Mouse (Mus musculus) heart, postnatal 0 days (tissue): ENCODE measurements around the gene Dnajc24. TPM values are rescaled to one million over a fixed set of nuclear protein-coding genes. Genes with fewer than 3 reads are reported as not detected.

ENCODE experiments used
- ATAC-seq: fragments of 200-750 bp; cut with Nextera tagmentation; 2 replicates; pipeline ENCODE4 v1.8.0; 2017; ENCODE audit warnings: low read depth, moderate number of reproducible peaks, moderate library complexity; ENCODE audit not compliant: insufficient read depth
- DNase-seq: peaks from one replicate; pipeline ENCODE4 v3.0.0-alpha.2; 2016; ENCODE audit warnings: low spot score
- H3K27ac ChIP-seq: fragments of 300-500 bp; sonication (generic); 2 replicates; pipeline ENCODE4 v1.5.1; 2014; ENCODE audit warnings: low read depth, mild to moderate bottlenecking
- H3K27me3 ChIP-seq: fragments of 300-500 bp; sonication (generic); 2 replicates; pipeline ENCODE4 v1.6.1; 2014; ENCODE audit warnings: low read length, mixed read lengths; ENCODE audit not compliant: control insufficient read depth, insufficient read depth
- H3K36me3 ChIP-seq: fragments of 300-500 bp; sonication (generic); replicated peaks from 2 replicates; pipeline ENCODE4 v1.6.1; 2014; ENCODE audit warnings: low read length, mixed read lengths; ENCODE audit not compliant: control insufficient read depth, insufficient read depth
- H3K4me1 ChIP-seq: fragments of 300-500 bp; sonication (generic); 2 replicates; pipeline ENCODE4 v1.6.1; 2014; ENCODE audit warnings: antibody characterized with exemption; ENCODE audit not compliant: control insufficient read depth, insufficient read depth
- H3K4me2 ChIP-seq: fragments of 300-500 bp; sonication (generic); 2 replicates; pipeline ENCODE4 v1.6.1; 2014; ENCODE audit warnings: low read depth, mild to moderate bottlenecking, low read length, moderate library complexity
- H3K4me3 ChIP-seq: fragments of 300-500 bp; sonication (generic); 2 replicates; pipeline ENCODE4 v1.5.1; 2014; ENCODE audit warnings: low read depth, low read length
- H3K9ac ChIP-seq: fragments of 300-500 bp; sonication (generic); replicated peaks from 2 replicates; pipeline ENCODE4 v1.6.1; 2014; ENCODE audit warnings: low read depth, low read length, mixed read lengths
- H3K9me3 ChIP-seq: fragments of 300-500 bp; sonication (generic); replicated peaks from 2 replicates; pipeline ENCODE4 v1.6.1; 2016; ENCODE audit warnings: low read length; ENCODE audit not compliant: control insufficient read depth
- CTCF ChIP-seq: IDR thresholded peaks from 2 replicates; pipeline ENCODE4 v1.5.1; 2016; ENCODE audit warnings: antibody characterized with exemption, control low read depth, low read depth
- EP300 ChIP-seq: IDR thresholded peaks from 2 replicates; pipeline ENCODE4 v1.6.1; 2016; ENCODE audit warnings: antibody characterized with exemption, low read depth
- WGBS: fragments of 180-500 bp; shearing (Covaris S2); extraction: QIAGEN DNeasy Blood & Tissue Kit; methylation state at CpG from one replicate; pipeline ENCODE4 v1.1.7; 2014; 5-methylcytosine and 5-hydroxymethylcytosine counted together
- microRNA-seq: library from miRNA; unstranded; fragments of <30 nt; microRNA quantifications from one replicate; pipeline ENCODE4, GENCODE M21; 2016
- polyA plus RNA-seq: library from polyadenylated mRNA; unstranded; fragments of >200 nt; fragmentation: Nextera tagmentation; extraction: Ambion mirVana; gene quantifications from 2 replicates; pipeline ENCODE4 v1.2.1, GENCODE M21; 2015
- total RNA-seq: library from RNA; depleted of rRNA; stranded (reverse); fragments of >200 nt; gene quantifications from 2 replicates; pipeline ENCODE4 v1.2.3, GENCODE M21; 2014; ENCODE audit warnings: low replicate concordance; rRNA removed

The Dnajc24 gene
- total and polyA plus RNA-seq, 2 experiments from 2014 or later, result 3.1 to 28.8 TPM

- TF ChIP-seq EP300, result no peak
- no peak for TF ChIP-seq CTCF
- no peak for DNase-seq
- Histone ChIP-seq H3K9me3 (0 out of 2 replicates have a peak, but pooled peaks cover 2% of the 10 kb centered on the region), H3K4me2 (no peak overlapping the region), H3K27me3 (no peaks in the 10 kb centered on the region), H3K36me3 (peaks cover 6% of the 10 kb centered on the region; the same call in 1 of the 2 replicates), H3K4me1 (0 out of 2 replicates have a peak, but pooled peaks cover 7% of the 10 kb centered on the region), H3K27ac (no peak overlapping the region), H3K9ac (no peak overlapping the region), H3K4me3 (no peak overlapping the region)
- 51% methylated on average over 2 of the region's 2 CpGs for WGBS
- no peak for ATAC-seq
Measured at GRCm38 (mm10) chr2:105973941-105974340, 29.4 kb downstream of the Dnajc24 start.

GRCm38 (mm10) chr2:105963447-105963846 is 39.9 kb downstream of the Dnajc24 start:
- Histone ChIP-seq H3K9me3 (no peaks in the 10 kb centered on the region), H3K27me3 (no peaks in the 10 kb centered on the region), H3K4me2 (no peak overlapping the region), H3K36me3 (peaks cover 6% of the 10 kb centered on the region), H3K9ac (no peak overlapping the region), H3K4me1 (no peaks in the 10 kb centered on the region), H3K27ac (no peak overlapping the region), H3K4me3 (no peak overlapping the region)
- ATAC-seq, result no peak
- no peak for TF ChIP-seq CTCF
- 94% methylated on average over 1 of the region's 1 CpGs for WGBS
- no peak for DNase-seq

DNA sequence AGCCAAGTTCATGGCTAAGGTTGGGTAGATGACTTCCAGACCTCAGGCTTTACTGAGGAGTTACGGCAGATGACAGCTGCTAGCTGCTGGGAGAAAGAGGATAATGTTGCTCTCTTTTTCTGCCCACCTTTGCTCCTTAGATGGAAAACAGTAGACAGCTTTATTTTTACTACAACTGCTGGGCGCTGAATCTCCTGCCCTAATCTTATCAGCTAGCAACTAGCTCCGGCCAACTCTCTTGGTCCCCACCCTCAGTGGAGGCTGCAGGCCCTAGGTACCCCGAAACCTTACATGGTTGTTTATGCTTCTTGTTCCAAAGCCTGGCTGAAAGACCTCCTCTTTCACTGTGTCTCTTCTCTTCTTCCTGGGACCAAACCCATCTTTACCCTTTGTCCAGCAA is 49.5 kb downstream of the Dnajc24 start:
- no peak overlapping the region for H3K4me3 ChIP-seq
- H3K4me2 ChIP-seq, result no peak overlapping the region
- no peaks in the 10 kb centered on the region for H3K36me3 ChIP-seq
- no peaks in the 10 kb centered on the region for H3K27me3 ChIP-seq
- WGBS, result 31% methylated on average over 4 of the region's 4 CpGs
- H3K4me1 ChIP-seq, result peaks cover 6% of the 10 kb centered on the region
- ATAC-seq (no peak), DNase-seq (no peak)
- no peak overlapping the region for H3K27ac ChIP-seq
- no peaks in the 10 kb centered on the region for H3K9me3 ChIP-seq
- TF ChIP-seq EP300 (no peak), CTCF (no peak)
- H3K9ac ChIP-seq, result no peak overlapping the region

GRCm38 (mm10) chr2:105951350-105951940 is 51.9 kb downstream of the Dnajc24 start:
- Histone ChIP-seq H3K4me1 (peaks cover 6% of the 10 kb centered on the region), H3K27me3 (no peaks in the 10 kb centered on the region), H3K9ac (no peak overlapping the region), H3K4me2 (no peak overlapping the region), H3K36me3 (no peaks in the 10 kb centered on the region), H3K4me3 (no peak overlapping the region), H3K9me3 (no peaks in the 10 kb centered on the region), H3K27ac (no peak overlapping the region)
- 90% methylated on average over 1 of the region's 1 CpGs for WGBS
- no peak for DNase-seq
- no peak for ATAC-seq
- TF ChIP-seq EP300 (no peak), CTCF (no peak)

- Histone ChIP-seq H3K9ac (no peak overlapping the region), H3K36me3 (no peaks in the 10 kb centered on the region), H3K9me3 (no peaks in the 10 kb centered on the region), H3K27ac (no peak overlapping the region), H3K27me3 (no peaks in the 10 kb centered on the region), H3K4me1 (peaks cover 6% of the 10 kb centered on the region), H3K4me2 (no peak overlapping the region), H3K4me3 (no peak overlapping the region)
- no peak for DNase-seq
- ATAC-seq, result no peak
- TF ChIP-seq CTCF, result no peak
- TF ChIP-seq EP300, result no peak
- WGBS, result 97% methylated on average over 2 of the region's 2 CpGs
Measured at GRCm38 (mm10) chr2:105950131-105950530, 53.2 kb downstream of the Dnajc24 start.

GRCm38 (mm10) chr2:105917623-105918346 is 85.6 kb downstream of the Dnajc24 start:
- Histone ChIP-seq H3K9ac (no peak overlapping the region), H3K36me3 (no peaks in the 10 kb centered on the region), H3K27ac (no peak overlapping the region), H3K4me3 (no peak overlapping the region), H3K4me1 (no peaks in the 10 kb centered on the region), H3K27me3 (no peaks in the 10 kb centered on the region), H3K9me3 (no peaks in the 10 kb centered on the region), H3K4me2 (no peak overlapping the region)
- DNase-seq (no peak), ATAC-seq (no peak)
- TF ChIP-seq EP300, result no peak
- no peak for TF ChIP-seq CTCF
- WGBS, result 85% methylated on average over 5 of the region's 5 CpGs

Small RNA genes within 50 kb of the gene (microRNA-seq; reads per million reads assigned to microRNA genes)
- not detected for gene Gm22002

Other genes with a start within 250 kb of the Dnajc24 start
- 3.0 and 5.0 TPM in 2 replicates for gene Elp4, start 99.0 kb downstream of the Dnajc24 start, total RNA-seq
- 12.9 and 13.1 TPM in 2 replicates for gene Elp4, start 99.0 kb downstream of the Dnajc24 start, polyA plus RNA-seq
- gene Immp1l, start 98.9 kb downstream of the Dnajc24 start, total RNA-seq, result 65.5 and 95.7 TPM in 2 replicates
- 167 and 184 TPM in 2 replicates for gene Immp1l, start 98.9 kb downstream of the Dnajc24 start, polyA plus RNA-seq